Mouse (Mus musculus): ENCODE measurements at regions not wholly inside any gene's neighbourhood (a gene's known extent, or its start where the extent isn't known, plus 50 kb on each side); places are given as distances from the start of the nearest gene placed in this dataset.

- no peak for DNase-seq (ENCODE audit: inconsistent ontology term)
Measured at GRCm38 (mm10) chr15:33759496-33759895, 598.2 kb downstream of the 9430069I07Rik start.

- DNase-seq (ENCODE audit: inconsistent ontology term): no peak
Measured at GRCm38 (mm10) chr15:33758771-33759170, 598.9 kb downstream of the 9430069I07Rik start.

Data from Muller cell, postnatal 12 days (primary cell).